Mouse (Mus musculus) cortical plate, adult 2 months (tissue): ENCODE measurements around the gene Efl1.

Experiments
- CTCF ChIP-seq: fragments of 200-500 bp; IDR thresholded peaks from 2 replicates; pipeline ENCODE4 v1.5.1; 2011; ENCODE audit warnings: mild to moderate bottlenecking, control low read depth, low read length; ENCODE audit not compliant: insufficient read depth; ENCODE audit errors: extremely low read depth
- POLR2A ChIP-seq: fragments of 200-500 bp; IDR thresholded peaks from 2 replicates; pipeline ENCODE4 v1.6.1; 2011; ENCODE audit warnings: mild to moderate bottlenecking, low read length, control low read depth; ENCODE audit not compliant: insufficient read depth; ENCODE audit errors: extremely low read depth

- TF ChIP-seq CTCF (no peak), POLR2A (no peak)
Measured at GRCm38 (mm10) chr7:82725741-82726450, 77.5 kb downstream of the Efl1 start.
